Mouse (Mus musculus) liver, postnatal 0 days (tissue): ENCODE measurements around the gene Homer1. TPM values are rescaled to one million over a fixed set of nuclear protein-coding genes. Genes with fewer than 3 reads are reported as not detected.
A peak's percentile ranks its signal among the peaks of the same experiment; 100 is the strongest.

Source experiments
- ATAC-seq: fragments of 200-750 bp; cut with Nextera tagmentation; 2 replicates; pipeline ENCODE4 v1.8.0; 2017; ENCODE audit warnings: mild to moderate bottlenecking, moderate library complexity
- DNase-seq: peaks from one replicate; pipeline ENCODE4 v3.0.0-alpha.2; 2016
- H3K27ac ChIP-seq: fragments of 300-500 bp; sonication (generic); 2 replicates; pipeline ENCODE4 v1.5.1; 2014; ENCODE audit warnings: antibody characterized with exemption, moderate library complexity, mild to moderate bottlenecking, low read depth
- H3K27me3 ChIP-seq: fragments of 300-500 bp; sonication (generic); 2 replicates; pipeline ENCODE4 v1.6.1; 2014; ENCODE audit warnings: low read length, control low read depth, mixed read lengths; ENCODE audit not compliant: insufficient read depth
- H3K36me3 ChIP-seq: fragments of 300-500 bp; sonication (generic); replicated peaks from 2 replicates; pipeline ENCODE4 v1.6.1; 2014; ENCODE audit warnings: mild to moderate bottlenecking, control low read depth, low read length, moderate library complexity, mixed read lengths; ENCODE audit not compliant: insufficient read depth
- H3K4me1 ChIP-seq: fragments of 300-500 bp; sonication (generic); 2 replicates; pipeline ENCODE4 v1.6.1; 2014; ENCODE audit warnings: antibody characterized with exemption, mild to moderate bottlenecking, control low read depth; ENCODE audit not compliant: insufficient read depth
- H3K4me2 ChIP-seq: fragments of 300-500 bp; sonication (generic); 2 replicates; pipeline ENCODE4 v1.6.1; 2014; ENCODE audit warnings: low read depth, mild to moderate bottlenecking, low read length, moderate library complexity, mixed read lengths
- H3K4me3 ChIP-seq: fragments of 300-500 bp; sonication (generic); 2 replicates; pipeline ENCODE4 v1.5.1; 2014; ENCODE audit warnings: low read depth, low read length
- H3K9ac ChIP-seq: fragments of 300-500 bp; sonication (generic); replicated peaks from 2 replicates; pipeline ENCODE4 v1.6.1; 2014; ENCODE audit warnings: mild to moderate bottlenecking, moderate library complexity
- H3K9me3 ChIP-seq: fragments of 300-500 bp; sonication (generic); 2 replicates; pipeline ENCODE4 v1.6.1; 2016; ENCODE audit warnings: mild to moderate bottlenecking, control low read depth, low read length, mixed read lengths
- CTCF ChIP-seq: sonication (generic); IDR thresholded peaks from 2 replicates; pipeline ENCODE4 v1.5.1; 2016; ENCODE audit warnings: antibody characterized with exemption, low read depth
- EP300 ChIP-seq: IDR thresholded peaks from 2 replicates; pipeline ENCODE4 v1.6.1; 2016; ENCODE audit warnings: antibody characterized with exemption, low read depth, mild to moderate bottlenecking
- WGBS: fragments of 180-500 bp; shearing (Covaris S2); extraction: QIAGEN DNeasy Blood & Tissue Kit; methylation state at CpG from one replicate; pipeline ENCODE4 v1.1.7; 2014; ENCODE audit not compliant: insufficient replicate concordance; 5-methylcytosine and 5-hydroxymethylcytosine counted together
- polyA plus RNA-seq: library from polyadenylated mRNA; unstranded; fragments of >200 nt; fragmentation: Nextera tagmentation; extraction: Ambion mirVana; gene quantifications from 2 replicates; pipeline ENCODE4 v1.2.1, GENCODE M21; 2015

The Homer1 gene
- polyA plus RNA-seq, 1 experiment from 2014 or later, result 1.2 TPM

DNA sequence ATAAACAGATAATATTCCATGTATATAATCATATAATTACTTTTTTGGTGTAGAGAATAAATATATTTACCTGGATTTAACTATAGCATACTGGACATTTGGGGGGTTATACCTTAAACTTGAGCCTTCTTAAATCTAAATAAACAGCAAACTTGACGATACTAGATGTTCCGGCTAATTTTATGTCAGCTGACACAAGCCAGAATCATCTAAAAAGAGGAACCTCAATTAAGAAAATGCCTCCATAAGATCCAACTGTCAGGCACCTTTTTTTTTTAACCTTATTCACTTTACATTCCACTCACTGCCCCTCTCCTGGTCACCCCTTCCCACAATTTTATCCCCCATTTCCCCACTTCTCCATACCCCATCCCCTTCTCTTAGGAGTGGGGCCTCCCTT lies 84.2 kb downstream of the Homer1 start:
- H3K36me3 ChIP-seq, result no peaks in the 10 kb centered on the region
- WGBS, result 74% methylated on average over 2 of the region's 2 CpGs
- H3K27ac ChIP-seq, result peak overlapping the region; percentile 62; the same call in 1 of the 2 replicates
- no peaks in the 10 kb centered on the region for H3K9me3 ChIP-seq
- DNase-seq (no peak), ATAC-seq (no peak)
- H3K4me2 ChIP-seq, result no peak overlapping the region
- H3K4me1 ChIP-seq, result peaks cover 27% of the 10 kb centered on the region
- TF ChIP-seq EP300 (no peak), CTCF (no peak)
- no peak overlapping the region for H3K4me3 ChIP-seq
- no peak overlapping the region for H3K9ac ChIP-seq
- H3K27me3 ChIP-seq, result no peaks in the 10 kb centered on the region

DNA sequence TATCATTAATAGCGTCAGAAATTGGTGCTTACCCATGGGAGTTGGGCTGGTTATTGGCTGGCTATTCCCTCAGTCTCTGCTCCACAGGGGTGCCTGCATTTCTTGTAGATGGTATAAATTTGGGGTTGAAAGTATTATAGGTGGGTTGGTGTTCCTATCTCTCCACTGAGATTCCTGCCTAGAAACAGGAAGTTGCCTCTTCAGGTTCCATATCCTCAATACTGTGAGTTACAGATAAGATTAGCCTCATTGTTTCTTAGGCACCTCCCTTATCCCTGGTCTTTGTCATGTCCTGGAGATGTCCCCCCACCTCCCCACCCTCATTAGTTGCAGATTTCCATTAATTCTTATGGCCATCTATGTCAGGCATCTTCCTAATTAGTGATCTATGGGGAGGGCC lies 85.0 kb downstream of the Homer1 start:
- WGBS, result 87% methylated on average over 1 of the region's 1 CpGs
- H3K27ac ChIP-seq, result no peak overlapping the region; the same call in 1 of the 2 replicates
- ATAC-seq, result no peak

DNA sequence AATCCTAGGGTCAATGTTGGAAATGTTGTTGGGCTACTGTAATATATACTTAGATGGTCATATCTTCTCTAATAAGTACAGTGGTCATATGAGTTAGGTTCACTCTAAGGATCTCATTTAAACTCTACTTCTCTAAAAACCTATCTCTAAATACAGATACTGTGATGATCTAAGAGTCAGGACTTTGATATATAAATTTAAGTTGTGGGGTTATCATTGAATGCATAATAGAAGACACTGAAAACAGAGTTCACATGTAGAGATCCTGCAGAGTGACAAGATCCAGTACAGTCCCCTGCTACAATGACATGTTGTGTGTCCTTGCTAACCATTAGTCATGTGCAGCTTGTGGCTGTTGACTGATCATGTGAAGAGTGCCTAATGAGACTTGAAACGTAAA lies 85.7 kb downstream of the Homer1 start:
- Histone ChIP-seq H3K27ac (peak overlapping the region; percentile 31; the same call in 1 of the 2 replicates), H3K27me3 (no peaks in the 10 kb centered on the region), H3K4me2 (no peak overlapping the region), H3K9me3 (no peaks in the 10 kb centered on the region), H3K4me3 (no peak overlapping the region), H3K36me3 (no peaks in the 10 kb centered on the region), H3K4me1 (peaks cover 28% of the 10 kb centered on the region), H3K9ac (no peak overlapping the region)
- no peak for ATAC-seq
- WGBS, result 86% methylated on average over 1 of the region's 1 CpGs
- DNase-seq, result no peak
- TF ChIP-seq CTCF, result no peak
- TF ChIP-seq EP300, result no peak

More for the DNA sequence above, 85.0 kb downstream of the Homer1 start:
- no peak overlapping the region for H3K4me3 ChIP-seq
- H3K36me3 ChIP-seq, result no peaks in the 10 kb centered on the region
- H3K27me3 ChIP-seq, result no peaks in the 10 kb centered on the region
- no peak overlapping the region for H3K9ac ChIP-seq
- H3K9me3 ChIP-seq, result no peaks in the 10 kb centered on the region
- TF ChIP-seq CTCF (no peak), EP300 (no peak)
- DNase-seq, result no peak
- H3K4me1 ChIP-seq, result peaks cover 27% of the 10 kb centered on the region
- H3K4me2 ChIP-seq, result no peak overlapping the region

DNA sequence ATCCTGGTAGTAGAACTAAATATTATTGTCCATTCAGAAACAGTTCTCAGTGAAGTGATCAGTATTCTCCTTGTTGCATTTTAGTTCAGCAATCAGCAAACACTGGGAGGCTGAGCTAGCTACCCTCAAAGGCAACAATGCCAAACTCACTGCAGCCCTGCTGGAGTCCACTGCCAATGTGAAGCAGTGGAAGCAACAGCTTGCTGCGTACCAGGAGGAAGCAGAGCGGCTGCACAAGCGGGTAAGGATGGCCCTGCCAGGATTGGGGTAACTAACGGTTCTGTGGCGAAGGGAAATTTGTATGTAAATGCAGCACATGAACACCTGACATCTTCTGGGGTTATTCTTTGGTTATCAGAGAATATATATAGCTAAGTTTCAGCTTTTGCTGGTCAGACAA lies 88.0 kb downstream of the Homer1 start:
- no peak overlapping the region for H3K4me2 ChIP-seq
- H3K27me3 ChIP-seq, result no peaks in the 10 kb centered on the region
- H3K9ac ChIP-seq, result no peak overlapping the region
- peaks cover 24% of the 10 kb centered on the region for H3K4me1 ChIP-seq
- TF ChIP-seq EP300 (no peak), CTCF (no peak)
- ATAC-seq (no peak), DNase-seq (no peak)
- no peaks in the 10 kb centered on the region for H3K9me3 ChIP-seq
- no peak overlapping the region for H3K4me3 ChIP-seq
- H3K36me3 ChIP-seq, result no peaks in the 10 kb centered on the region
- 83% methylated on average over 5 of the region's 5 CpGs for WGBS
- H3K27ac ChIP-seq, result peak overlapping the region; percentile 86

DNA sequence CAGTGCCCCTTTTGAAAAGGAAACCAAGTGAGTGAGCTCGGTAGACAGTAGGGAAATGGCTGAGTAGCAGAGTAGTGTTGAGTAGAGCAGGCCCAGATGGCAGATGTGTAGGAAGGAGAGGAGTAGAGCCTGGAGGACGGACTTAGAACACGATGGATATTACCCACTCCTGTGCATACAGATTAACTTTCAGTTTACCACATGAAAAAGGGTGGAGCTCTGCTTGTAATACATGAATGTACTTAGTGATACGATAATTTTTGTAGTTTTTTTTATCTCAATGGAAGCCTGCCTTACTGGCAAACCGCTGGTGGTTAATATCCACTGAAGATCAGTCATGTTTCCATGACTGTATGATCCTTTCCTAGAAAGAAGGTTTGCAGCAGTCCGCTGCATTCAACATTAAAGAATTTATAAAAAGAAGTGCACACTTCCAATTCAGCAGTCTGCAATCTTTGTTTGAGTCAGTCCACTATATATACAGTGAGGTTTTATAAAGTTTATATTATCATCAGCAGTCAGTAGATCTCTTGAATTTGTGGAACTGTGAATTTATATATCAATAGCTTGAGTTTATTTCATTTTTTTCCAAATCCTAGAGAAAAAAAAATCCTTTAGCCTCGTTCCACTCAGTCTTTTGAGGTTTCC lies 89.3 kb downstream of the Homer1 start:
- no peaks in the 10 kb centered on the region for H3K27me3 ChIP-seq
- H3K9ac ChIP-seq, result no peak overlapping the region
- peak overlapping the region; percentile 86 for H3K27ac ChIP-seq
- TF ChIP-seq CTCF (no peak), EP300 (peak; percentile 98)
- H3K4me3 ChIP-seq, result no peak overlapping the region
- DNase-seq (peak; percentile 22), ATAC-seq (peak; percentile 98)
- no peaks in the 10 kb centered on the region for H3K9me3 ChIP-seq
- H3K36me3 ChIP-seq, result no peaks in the 10 kb centered on the region
- peak overlapping the region; percentile 56 for H3K4me2 ChIP-seq
- H3K4me1 ChIP-seq, result peaks cover 13% of the 10 kb centered on the region
- 39% methylated on average over 7 of the region's 7 CpGs for WGBS

DNA sequence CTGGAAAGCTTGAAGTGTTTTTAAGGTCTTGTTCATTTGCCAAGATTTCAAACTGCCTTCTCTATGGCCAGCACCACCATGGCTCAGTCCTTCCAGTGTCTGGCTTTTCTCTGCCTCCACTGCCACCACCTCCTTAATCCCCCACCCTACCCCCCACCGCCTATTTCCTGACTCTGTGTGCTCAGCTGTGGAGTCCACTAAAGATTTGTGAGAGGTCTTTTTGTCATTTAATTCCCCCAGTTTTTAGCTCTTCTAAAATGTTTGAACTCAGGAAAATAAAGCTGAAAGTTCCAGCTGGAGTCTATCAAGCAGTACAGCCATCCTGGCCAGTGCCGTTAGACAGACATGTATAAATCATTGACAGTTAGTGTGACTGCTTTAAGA lies 89.8 kb downstream of the Homer1 start:
- ATAC-seq (no peak; the same call in 1 of the 2 replicates), DNase-seq (no peak)
- H3K27ac ChIP-seq, result peak overlapping the region; percentile 86
- no peaks in the 10 kb centered on the region for H3K27me3 ChIP-seq
- H3K4me2 ChIP-seq, result peak overlapping the region; percentile 56
- H3K36me3 ChIP-seq, result no peaks in the 10 kb centered on the region
- WGBS, result 57% methylated on average over 2 of the region's 2 CpGs
- no peak overlapping the region for H3K4me3 ChIP-seq
- no peak overlapping the region for H3K9ac ChIP-seq
- H3K9me3 ChIP-seq, result no peaks in the 10 kb centered on the region
- TF ChIP-seq EP300, result no peak
- TF ChIP-seq CTCF, result no peak
- peaks cover 8% of the 10 kb centered on the region for H3K4me1 ChIP-seq

DNA sequence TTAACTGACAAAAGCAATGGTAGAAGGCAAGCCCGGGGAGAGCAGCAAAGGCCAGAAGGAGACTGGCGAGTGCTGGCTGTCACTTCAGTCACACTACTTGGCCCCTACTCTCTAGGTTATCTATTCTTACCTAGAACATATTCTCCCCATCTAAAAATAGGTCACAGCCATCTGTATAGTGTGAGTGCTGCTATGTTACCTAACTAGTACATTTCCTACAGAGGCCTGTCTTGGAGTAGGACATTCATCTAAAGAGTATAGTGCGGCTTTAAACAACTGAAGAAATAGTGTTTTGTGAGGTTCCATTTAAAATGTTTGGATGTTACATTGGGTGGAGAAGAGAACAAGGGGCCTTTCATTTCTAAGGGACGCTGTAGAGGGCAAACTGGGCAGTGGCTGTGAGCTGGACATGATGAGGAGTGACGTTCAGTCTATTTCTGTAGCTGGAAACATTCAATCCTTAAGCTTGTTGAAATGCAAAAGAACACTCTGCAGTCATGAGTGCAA lies 100.3 kb downstream of the Homer1 start:
- H3K36me3 ChIP-seq, result no peaks in the 10 kb centered on the region
- no peak overlapping the region for H3K27ac ChIP-seq
- H3K27me3 ChIP-seq, result no peaks in the 10 kb centered on the region
- no peak for ATAC-seq
- H3K4me1 ChIP-seq, result no peaks in the 10 kb centered on the region
- H3K9ac ChIP-seq, result no peak overlapping the region
- H3K4me2 ChIP-seq, result no peak overlapping the region
- no peak for TF ChIP-seq EP300
- no peak for TF ChIP-seq CTCF
- DNase-seq, result no peak
- H3K4me3 ChIP-seq, result no peak overlapping the region
- H3K9me3 ChIP-seq, result peaks cover 3% of the 10 kb centered on the region; the same call in 1 of the 2 replicates
- WGBS, result 83% methylated on average over 5 of the region's 5 CpGs
